Mouse (Mus musculus) liver, embryonic 14.5 days (tissue): ENCODE measurements at regions not wholly inside any gene's neighbourhood (a gene's known extent, or its start where the extent isn't known, plus 50 kb on each side); places are given as distances from the start of the nearest gene placed in this dataset.

Source experiments
- ATAC-seq: fragments of 200-750 bp; cut with Nextera tagmentation; 2 replicates; pipeline ENCODE4 v1.8.0; 2017; ENCODE audit warnings: moderate number of reproducible peaks, mild to moderate bottlenecking, moderate library complexity; ENCODE audit not compliant: insufficient read depth
- DNase-seq, 3 experiments: peaks; one replicate each; pipeline ENCODE4 v3.0.0-alpha.2; 2012 to 2013; ENCODE audit warnings: low read depth in 3 of 3, low spot score in 3 of 3
- H3K27ac ChIP-seq: fragments of 300-500 bp; sonication (generic); 2 replicates; pipeline ENCODE4 v1.5.1; 2014; ENCODE audit warnings: moderate library complexity, mild to moderate bottlenecking, control low read depth, inconsistent platforms
- H3K27me3 ChIP-seq: fragments of 300-500 bp; sonication (generic); 2 replicates; pipeline ENCODE4 v1.6.1; 2014; ENCODE audit warnings: mild to moderate bottlenecking, low read length, moderate library complexity; ENCODE audit not compliant: control insufficient read depth, insufficient read depth
- H3K36me3 ChIP-seq: fragments of 300-500 bp; sonication (generic); replicated peaks from 2 replicates; pipeline ENCODE4 v1.6.1; 2014; ENCODE audit warnings: low read depth; ENCODE audit not compliant: control insufficient read depth, insufficient read depth
- H3K4me1 ChIP-seq, 2 experiments: fragments of 200-500 bp in 1 of 2; fragments of 300-500 bp in 1 of 2; sonication (generic) in 1 of 2; replicated peaks; 2 replicates each; pipeline ENCODE4 v1.6.1; 2012 to 2014; ENCODE audit warnings: antibody characterized with exemption in 1 of 2, inconsistent platforms in 1 of 2, low read length in 1 of 2; ENCODE audit not compliant: control insufficient read depth in 2 of 2, insufficient read depth in 2 of 2
- H3K4me2 ChIP-seq: fragments of 300-500 bp; sonication (generic); 2 replicates; pipeline ENCODE4 v1.6.1; 2014; ENCODE audit warnings: low read depth, mild to moderate bottlenecking, control low read depth, moderate library complexity
- H3K4me3 ChIP-seq, 2 experiments: fragments of 200-500 bp in 1 of 2; fragments of 300-500 bp in 1 of 2; sonication (generic) in 1 of 2; 2 replicates each; pipeline ENCODE4 v1.5.1; 2012 to 2014; ENCODE audit warnings: low read depth in 2 of 2, low read length in 2 of 2, mild to moderate bottlenecking in 2 of 2, control low read depth in 1 of 2, inconsistent platforms in 1 of 2, moderate library complexity in 1 of 2; ENCODE audit not compliant: insufficient read depth in 1 of 2
- H3K9ac ChIP-seq: fragments of 300-500 bp; sonication (generic); replicated peaks from 2 replicates; pipeline ENCODE4 v1.6.1; 2014; ENCODE audit warnings: mild to moderate bottlenecking, control low read depth, moderate library complexity
- H3K9me3 ChIP-seq: fragments of 300-500 bp; sonication (generic); 2 replicates; pipeline ENCODE4 v1.6.1; 2016; ENCODE audit warnings: low read length, mixed read lengths; ENCODE audit not compliant: control insufficient read depth
- CTCF ChIP-seq: IDR thresholded peaks from 2 replicates; pipeline ENCODE4 v1.5.1; 2016; ENCODE audit warnings: antibody characterized with exemption, low read depth, control low read depth
- EP300 ChIP-seq: IDR thresholded peaks from 2 replicates; pipeline ENCODE4 v1.6.1; 2016; ENCODE audit warnings: antibody characterized with exemption, low read depth
- WGBS: fragments of 180-500 bp; shearing (Covaris S2); extraction: QIAGEN DNeasy Blood & Tissue Kit; methylation state at CpG from one replicate; pipeline ENCODE4 v1.1.7; 2014; ENCODE audit not compliant: insufficient replicate concordance; 5-methylcytosine and 5-hydroxymethylcytosine counted together

DNA sequence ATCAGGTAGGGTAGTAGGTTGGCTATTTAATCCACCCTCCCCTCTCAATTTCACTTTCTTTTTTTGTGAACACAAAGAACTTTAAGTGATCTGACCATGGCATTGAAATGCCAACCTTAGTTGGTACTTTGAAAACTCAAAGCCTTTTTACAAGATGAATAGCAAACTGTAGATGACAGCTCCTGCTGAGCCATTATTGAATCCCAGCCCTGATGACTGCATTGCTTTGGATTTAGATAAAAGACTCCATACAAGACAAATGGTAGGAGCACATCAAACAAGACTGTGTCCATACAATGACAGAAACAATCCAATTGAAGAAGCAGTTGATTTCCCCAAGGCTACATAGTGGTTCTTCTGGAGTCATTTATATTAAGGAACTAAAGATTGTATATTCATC lies 726.5 kb upstream of the Adgra3 start:
- Histone ChIP-seq H3K4me3 (no peak overlapping the region), H3K9me3 (no peaks in the 10 kb centered on the region), H3K27me3 (no peaks in the 10 kb centered on the region), H3K36me3 (no peaks in the 10 kb centered on the region), H3K4me2 (no peak overlapping the region), H3K27ac (no peak overlapping the region), H3K9ac (no peak overlapping the region), H3K4me1 (no peaks in the 10 kb centered on the region)
- DNase-seq, result no peak
- ATAC-seq, result no peak
- TF ChIP-seq CTCF (no peak), EP300 (no peak)

DNA sequence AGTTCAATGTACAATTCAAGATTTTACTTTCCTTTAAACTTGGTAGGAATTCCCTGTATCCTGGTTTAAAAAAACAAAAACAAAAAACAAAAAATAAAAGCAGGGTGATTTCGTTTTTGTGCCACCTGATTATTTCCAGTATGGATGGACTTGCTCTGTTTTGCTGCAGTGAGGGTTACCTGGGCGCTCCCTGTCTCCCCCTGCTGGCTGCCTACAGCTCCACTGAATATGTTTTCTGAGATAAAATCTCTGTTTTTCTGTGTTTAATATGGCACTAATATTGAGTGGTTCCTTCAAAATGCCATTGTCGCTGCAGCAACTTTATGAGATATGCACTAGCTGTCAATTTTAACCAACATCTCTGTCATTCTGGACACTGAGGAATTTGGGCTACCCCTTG lies 720.3 kb upstream of the Adgra3 start:
- H3K9me3 ChIP-seq, result no peaks in the 10 kb centered on the region
- TF ChIP-seq EP300 (no peak), CTCF (peak; percentile 29; the same call in 1 of the 2 replicates)
- H3K36me3 ChIP-seq, result no peaks in the 10 kb centered on the region
- DNase-seq (no peak), ATAC-seq (no peak)
- H3K4me2 ChIP-seq, result no peak overlapping the region
- WGBS, result 31% methylated on average over 3 of the region's 3 CpGs
- H3K27ac ChIP-seq, result no peak overlapping the region
- H3K4me3 ChIP-seq, result no peak overlapping the region
- no peaks in the 10 kb centered on the region for H3K4me1 ChIP-seq
- no peak overlapping the region for H3K9ac ChIP-seq
- no peaks in the 10 kb centered on the region for H3K27me3 ChIP-seq

DNA sequence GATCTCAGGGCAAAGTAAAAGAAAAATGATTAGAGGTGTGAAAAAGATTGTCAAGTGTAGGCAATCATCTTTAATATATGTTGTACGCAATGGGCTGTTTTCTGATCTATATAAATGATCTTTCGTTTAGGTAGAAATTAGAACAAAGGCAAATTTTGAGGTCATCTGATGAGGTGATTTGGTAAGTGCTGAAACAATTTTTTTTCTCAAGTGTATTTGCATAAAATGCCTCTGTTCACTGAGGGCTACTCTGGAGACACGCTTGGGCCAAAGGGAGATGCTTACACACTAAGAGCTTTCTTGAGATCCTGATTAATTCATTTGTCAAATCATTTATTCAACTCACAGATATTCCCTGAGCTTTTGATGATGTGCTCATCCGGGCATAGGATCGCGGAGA lies 719.4 kb upstream of the Adgra3 start:
- Histone ChIP-seq H3K4me1 (no peaks in the 10 kb centered on the region), H3K27me3 (no peaks in the 10 kb centered on the region), H3K9me3 (no peaks in the 10 kb centered on the region), H3K4me3 (no peak overlapping the region), H3K36me3 (no peaks in the 10 kb centered on the region), H3K27ac (no peak overlapping the region), H3K4me2 (no peak overlapping the region), H3K9ac (no peak overlapping the region)
- no peak for DNase-seq
- no peak for ATAC-seq
- 71% methylated on average over 6 of the region's 6 CpGs for WGBS
- TF ChIP-seq CTCF, result no peak
- TF ChIP-seq EP300, result no peak

DNA sequence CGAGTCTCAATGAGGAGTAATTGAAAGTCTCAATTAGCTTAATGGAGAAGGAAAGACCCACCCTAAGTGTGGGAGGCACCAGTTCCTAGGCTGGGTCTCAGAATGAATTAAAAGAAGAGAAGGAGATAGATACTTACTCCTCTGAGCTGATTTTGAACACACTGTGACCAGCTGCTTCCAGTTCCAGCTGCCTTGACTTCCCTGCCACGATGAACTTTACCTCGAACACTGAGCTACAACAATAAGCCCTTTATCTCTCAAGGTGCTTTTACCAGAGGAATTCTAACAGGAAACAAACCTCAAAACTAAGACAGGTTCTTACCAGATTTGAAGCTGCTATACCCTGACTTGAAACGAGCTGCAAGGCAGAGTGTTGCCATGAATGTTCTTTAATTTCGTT lies 703.5 kb upstream of the Adgra3 start:
- Histone ChIP-seq H3K27ac (no peak overlapping the region), H3K36me3 (no peaks in the 10 kb centered on the region), H3K9me3 (no peaks in the 10 kb centered on the region), H3K4me2 (no peak overlapping the region), H3K27me3 (no peaks in the 10 kb centered on the region), H3K4me3 (no peak overlapping the region), H3K4me1 (no peaks in the 10 kb centered on the region), H3K9ac (no peak overlapping the region)
- TF ChIP-seq CTCF (no peak), EP300 (no peak)
- ATAC-seq (no peak), DNase-seq (no peak)
- WGBS, result 55% methylated on average over 5 of the region's 5 CpGs

DNA sequence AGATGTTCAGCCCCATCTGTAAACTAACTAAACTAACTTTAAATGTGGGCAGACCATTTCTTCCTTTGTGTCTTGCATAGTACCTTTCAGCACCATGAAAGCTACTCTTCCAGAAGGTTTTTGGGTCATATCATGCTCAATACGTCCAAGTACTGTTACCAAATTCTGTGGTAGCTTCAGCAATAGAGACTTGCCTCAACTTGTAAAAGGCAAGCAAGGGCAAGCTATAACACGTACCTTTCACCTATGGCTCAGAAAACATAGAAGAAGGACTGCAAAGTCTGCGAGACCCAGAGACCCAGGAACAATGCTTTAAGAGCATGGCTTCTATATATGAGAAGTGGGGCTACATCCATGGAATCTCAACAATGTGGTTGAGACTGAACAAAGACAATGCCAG lies 701.6 kb upstream of the Adgra3 start:
- no peak overlapping the region for H3K4me3 ChIP-seq
- 40% methylated on average over 3 of the region's 3 CpGs for WGBS
- H3K27ac ChIP-seq, result no peak overlapping the region
- ATAC-seq, result no peak
- DNase-seq, result no peak
- no peak overlapping the region for H3K9ac ChIP-seq
- H3K4me2 ChIP-seq, result no peak overlapping the region
- no peaks in the 10 kb centered on the region for H3K4me1 ChIP-seq
- H3K27me3 ChIP-seq, result no peaks in the 10 kb centered on the region
- no peak for TF ChIP-seq EP300
- no peak for TF ChIP-seq CTCF
- H3K36me3 ChIP-seq, result no peaks in the 10 kb centered on the region
- no peaks in the 10 kb centered on the region for H3K9me3 ChIP-seq

DNA sequence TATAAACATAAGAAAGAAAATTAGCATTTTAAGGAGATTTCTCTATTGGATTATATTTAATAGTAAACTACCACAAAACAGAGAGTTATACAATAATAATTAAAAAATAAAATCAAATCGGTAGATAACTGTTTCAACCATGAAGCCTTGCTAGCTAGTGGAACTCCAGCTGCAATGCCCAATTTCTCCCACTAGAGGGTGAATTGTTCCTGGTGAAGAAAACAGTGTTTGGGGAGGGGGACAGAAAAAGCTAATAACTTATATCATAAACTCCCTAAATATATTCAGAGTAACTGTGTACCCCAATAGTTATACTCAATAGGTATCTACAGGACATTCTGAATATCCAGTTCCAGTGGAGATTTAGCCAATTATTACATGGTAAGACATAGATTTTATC lies 694.0 kb upstream of the Adgra3 start:
- Histone ChIP-seq H3K4me2 (no peak overlapping the region), H3K36me3 (no peaks in the 10 kb centered on the region), H3K4me3 (no peak overlapping the region), H3K27me3 (no peaks in the 10 kb centered on the region), H3K27ac (no peak overlapping the region), H3K4me1 (no peaks in the 10 kb centered on the region), H3K9ac (no peak overlapping the region), H3K9me3 (no peaks in the 10 kb centered on the region)
- WGBS, result 57% methylated on average over 1 of the region's 1 CpGs
- no peak for TF ChIP-seq EP300
- peak; percentile 38; the same call in 1 of the 2 replicates for TF ChIP-seq CTCF
- no peak for DNase-seq
- ATAC-seq, result no peak
